Comparison of ENCODE assay signal across 18 mouse cellular contexts in the genomic region with DNA sequence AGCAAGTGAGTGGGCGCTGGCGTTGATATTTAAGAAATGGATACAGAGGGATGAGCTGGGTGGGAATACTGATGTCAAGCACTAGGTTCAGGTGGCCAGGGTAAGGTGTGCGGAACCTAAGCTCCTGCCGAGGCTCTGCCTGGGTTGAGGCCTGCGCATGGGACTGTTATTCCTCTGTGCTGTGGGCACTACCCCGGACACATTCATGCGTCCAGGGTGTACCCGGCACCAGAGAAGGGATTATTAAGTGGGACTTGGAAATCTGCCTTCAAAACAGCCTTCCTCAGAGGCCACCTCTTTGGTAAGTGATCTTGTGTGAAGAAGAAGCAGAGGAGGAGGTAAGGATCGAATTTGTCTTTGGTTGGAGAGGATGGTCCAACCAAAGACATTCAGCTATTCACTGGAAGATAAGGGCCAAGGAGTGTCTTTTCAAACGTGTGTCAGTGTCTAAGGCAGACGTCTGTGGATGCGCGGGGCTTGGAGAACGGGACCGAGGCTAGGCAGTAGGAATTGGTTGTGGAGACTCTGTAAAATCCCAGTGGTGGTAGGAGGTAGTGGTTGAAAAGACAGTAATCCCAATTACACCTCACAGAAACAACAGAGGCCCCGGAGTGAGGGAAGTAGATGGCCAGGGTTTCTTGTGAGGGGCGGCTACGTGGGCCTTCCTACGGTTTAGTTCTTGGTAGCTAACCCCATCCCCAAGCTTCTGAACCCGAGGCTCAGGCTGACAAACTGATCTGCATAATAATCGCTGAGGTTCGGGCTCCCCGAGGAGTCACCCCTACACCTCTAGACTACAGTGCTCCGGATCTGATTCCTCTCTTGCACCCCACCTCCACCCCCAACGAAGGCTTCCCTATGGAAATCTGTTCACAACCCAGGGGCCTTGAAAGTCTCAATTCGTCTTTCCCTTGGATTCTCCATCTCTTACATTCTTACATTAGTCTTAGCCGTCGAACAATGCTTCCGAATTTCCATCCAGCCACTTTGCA. TPM values are rescaled to one million over a fixed set of nuclear protein-coding genes. Genes with fewer than 3 reads are reported as not detected.
DNase-seq lines count a peak whose midpoint lies in the region; ATAC-seq lines count a peak whose summit lies in the region.
"Had no signal": no experiment of that assay in that cellular context is flagged by ENCODE, and none has a peak within 500 bp of the region (broad histone marks: within the 10 kb centered on the region; RNA-seq: fewer than 3 reads in every experiment).

No protein-coding gene starts in this region.

- no peaks in the 10 kb centered on the region for H3K9me3 ChIP-seq in hindbrain, embryonic 10.5 days
- no peaks in the 10 kb centered on the region for H3K9me3 ChIP-seq in hindbrain, embryonic 13.5 days
- H3K9me3 ChIP-seq in embryonic facial prominence, embryonic 15.5 days (replicated peaks) = no peaks in the 10 kb centered on the region
- no peaks in the 10 kb centered on the region for H3K9me3 ChIP-seq in neural tube, embryonic 11.5 days (ENCODE audit: control insufficient read depth, low read length)

- H3K27ac ChIP-seq in hindbrain, embryonic 10.5 days = no peak overlapping the region
- H3K27ac ChIP-seq in hindbrain, embryonic 13.5 days = no peak overlapping the region
- peak overlapping the region; percentile 93 for H3K27ac ChIP-seq in embryonic facial prominence, embryonic 15.5 days (replicated peaks)
- H3K27ac ChIP-seq in neural tube, embryonic 11.5 days (ENCODE audit: low read depth, low read length) = no peak overlapping the region
- H3K27ac ChIP-seq: kidney, postnatal 0 days; liver, embryonic 14.5 days had no signal

- H3K9ac ChIP-seq in hindbrain, embryonic 13.5 days = no peak overlapping the region
- H3K9ac ChIP-seq in embryonic facial prominence, embryonic 15.5 days = peak overlapping the region; percentile 62; the same call in 1 of the 2 replicates
- no peak overlapping the region for H3K9ac ChIP-seq in neural tube, embryonic 11.5 days (ENCODE audit: low read length)
- H3K9ac ChIP-seq: forebrain, postnatal 0 days; liver, embryonic 14.5 days had no signal

- DNase-seq in hindbrain, embryonic 10.5 days (ENCODE audit: low spot score) = peak; percentile 38
- DNase-seq in retina, postnatal 1 day = peak; percentile 16
- DNase-seq in retina, embryonic 14.5 days (ENCODE audit: low spot score) = no peak
- DNase-seq in neural tube, embryonic 11.5 days (ENCODE audit: low spot score) = peak; percentile 35
- no peak for DNase-seq in spleen, postnatal 10 days (ENCODE audit: low spot score in 2 of 2)
- no peak for DNase-seq in thymus, postnatal 0 days (ENCODE audit: low spot score)
- DNase-seq: adrenal gland, adult 8-10 months; cerebellum, adult 9-10 months; forebrain, postnatal 0 days; lung, postnatal 14 days; right cerebral cortex, postnatal 25 days; thymus, adult 2 months had no signal

- no peaks in the 10 kb centered on the region for H3K36me3 ChIP-seq in hindbrain, embryonic 10.5 days
- H3K36me3 ChIP-seq in hindbrain, embryonic 13.5 days = no peaks in the 10 kb centered on the region
- no peaks in the 10 kb centered on the region for H3K36me3 ChIP-seq in embryonic facial prominence, embryonic 15.5 days
- no peaks in the 10 kb centered on the region for H3K36me3 ChIP-seq in neural tube, embryonic 11.5 days (ENCODE audit: control insufficient read depth, insufficient read depth, low read length)
- H3K36me3 ChIP-seq: G1E had no signal

- no peak overlapping the region for H3K4me2 ChIP-seq in hindbrain, embryonic 13.5 days
- H3K4me2 ChIP-seq in embryonic facial prominence, embryonic 15.5 days (replicated peaks) = peak overlapping the region; percentile 43
- H3K4me2 ChIP-seq in neural tube, embryonic 11.5 days (ENCODE audit: low read depth) = no peak overlapping the region

- peaks cover 26% of the 10 kb centered on the region for H3K4me1 ChIP-seq in hindbrain, embryonic 10.5 days (replicated peaks)
- H3K4me1 ChIP-seq in hindbrain, embryonic 13.5 days (replicated peaks) = peaks cover 7% of the 10 kb centered on the region
- H3K4me1 ChIP-seq in embryonic facial prominence, embryonic 15.5 days = peaks cover 16% of the 10 kb centered on the region
- H3K4me1 ChIP-seq in neural tube, embryonic 11.5 days (ENCODE audit: control insufficient read depth, insufficient read depth, low read length) = peaks cover 7% of the 10 kb centered on the region; the same call in 1 of the 2 replicates

- H3K27me3 ChIP-seq in hindbrain, embryonic 10.5 days (ENCODE audit: insufficient read depth, poor library complexity, severe bottlenecking) = peaks cover 100% of the 10 kb centered on the region
- H3K27me3 ChIP-seq in hindbrain, embryonic 13.5 days = peaks cover 97% of the 10 kb centered on the region
- peaks cover 76% of the 10 kb centered on the region for H3K27me3 ChIP-seq in embryonic facial prominence, embryonic 15.5 days
- H3K27me3 ChIP-seq in neural tube, embryonic 11.5 days (ENCODE audit: control insufficient read depth, insufficient read depth, low read length) = peaks cover 93% of the 10 kb centered on the region

- WGBS in hindbrain, embryonic 10.5 days = 3% methylated on average over 29 of the region's 29 CpGs
- 4% methylated on average over 29 of the region's 29 CpGs for WGBS in hindbrain, embryonic 13.5 days
- WGBS in embryonic facial prominence, embryonic 15.5 days = 19% methylated on average over 29 of the region's 29 CpGs
- WGBS in neural tube, embryonic 11.5 days = 2% methylated on average over 29 of the region's 29 CpGs

- ATAC-seq in hindbrain, embryonic 13.5 days (ENCODE audit: low FRiP score) = no peak
- ATAC-seq in embryonic facial prominence, embryonic 15.5 days (ENCODE audit: insufficient number of reproducible peaks, low FRiP score, low TSS enrichment, low read depth) = no peak
- ATAC-seq in neural tube, embryonic 11.5 days (ENCODE audit: insufficient read depth, low FRiP score, low TSS enrichment) = no peak
- ATAC-seq: forebrain, postnatal 0 days; intestine, postnatal 0 days had no signal

- no peak overlapping the region for H3K4me3 ChIP-seq in hindbrain, embryonic 10.5 days
- H3K4me3 ChIP-seq in hindbrain, embryonic 13.5 days = no peak overlapping the region
- H3K4me3 ChIP-seq in embryonic facial prominence, embryonic 15.5 days (replicated peaks) = peak overlapping the region; percentile 59
- no peak overlapping the region for H3K4me3 ChIP-seq in neural tube, embryonic 11.5 days (ENCODE audit: low read depth, low read length)

RNA-seq across cellular contexts. Expression of a gene that starts 17.7 kb away (rescaled TPM):
- 2.2 and 2.3 TPM in 2 replicates for polyA plus RNA-seq in hindbrain, embryonic 10.5 days (2016; fragmentation: Nextera tagmentation; extraction: Ambion mirVana)
- polyA plus RNA-seq in hindbrain, embryonic 13.5 days (2015; fragmentation: Nextera tagmentation; extraction: Ambion mirVana) = 0.57 and 1.1 TPM in 2 replicates
- 25.2 and 25.9 TPM in 2 replicates for polyA plus RNA-seq in embryonic facial prominence, embryonic 15.5 days (2015; fragmentation: Nextera tagmentation; extraction: Ambion mirVana)
- polyA plus RNA-seq in neural tube, embryonic 11.5 days (2014; fragmentation: Nextera tagmentation; extraction: Ambion mirVana) = 2.1 and 2.6 TPM in 2 replicates
- 0.06 and 0.12 TPM in 2 replicates for polyA plus RNA-seq in thymus, postnatal 0 days (2015; fragmentation: Nextera tagmentation; extraction: Ambion mirVana)
- polyA plus RNA-seq: G1E; intestine, postnatal 0 days; kidney, postnatal 0 days had no signal

Comparison
In these comparisons a context has a peak if more than half of its experiments do, and no peak if none do; other contexts are left out.
1. DNase-seq: peak in hindbrain, embryonic 10.5 days (single experiment), retina, postnatal 1 day (single experiment) and neural tube, embryonic 11.5 days (single experiment); none in retina, embryonic 14.5 days (single experiment), spleen, postnatal 10 days (0 of 2) and thymus, postnatal 0 days (single experiment).